Mouse (Mus musculus) G1E (cell line): Measurements from ENCODE around the gene Sbds.

Experiments used
- CTCF ChIP-seq: IDR thresholded peaks from 2 replicates; pipeline ENCODE4 v1.5.1; 2012; ENCODE audit warnings: low read depth, low read length, inconsistent platforms, mixed read lengths
- POLR2AphosphoS5 ChIP-seq: IDR thresholded peaks from 2 replicates; pipeline ENCODE4 v1.6.1; 2012; ENCODE audit warnings: low read depth, low read length, inconsistent platforms; ENCODE audit not compliant: insufficient replicate concordance
- TAL1 ChIP-seq: conservative IDR thresholded peaks from 2 replicates; pipeline ENCODE4 v1.6.1; 2012; ENCODE audit warnings: low read depth, low read length, inconsistent platforms, mixed read lengths

DNA sequence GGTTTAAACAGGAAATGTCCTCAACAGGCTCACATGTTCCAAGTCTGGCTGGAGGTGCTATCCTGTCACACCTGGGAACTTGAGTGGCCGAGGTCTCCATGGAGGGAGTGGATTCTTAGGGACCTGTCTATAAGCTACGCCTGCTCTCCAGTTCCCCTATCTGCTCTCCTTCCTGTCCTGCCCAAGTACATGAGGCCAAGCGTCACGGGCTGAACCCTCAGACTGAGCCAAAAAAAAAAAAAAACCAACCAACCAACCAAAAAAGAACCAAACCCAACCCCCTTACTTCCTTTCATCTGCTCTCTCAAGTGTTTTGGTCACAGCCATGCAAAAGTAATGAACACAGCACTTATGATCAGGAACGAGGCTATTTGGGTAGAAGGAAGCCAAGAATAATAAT lies 7.5 kb downstream of the Sbds start:
- no peak for TF ChIP-seq CTCF
- TF ChIP-seq POLR2AphosphoS5: no peak
- TF ChIP-seq TAL1: no peak
